Mouse (Mus musculus) midbrain, embryonic 15.5 days (tissue): Measurements from ENCODE around the gene Fam83e. TPM values are rescaled to one million over a fixed set of nuclear protein-coding genes. Genes with fewer than 3 reads are reported as not detected.

ENCODE experiments used
- ATAC-seq: fragments of 200-750 bp; cut with Nextera tagmentation; replicated peaks from 2 replicates; pipeline ENCODE4 v1.8.0; 2017; ENCODE audit warnings: moderate TSS enrichment
- H3K27ac ChIP-seq: fragments of 300-500 bp; sonication (generic); 2 replicates; pipeline ENCODE4 v1.5.1; 2015; ENCODE audit warnings: mild to moderate bottlenecking, inconsistent platforms
- H3K27me3 ChIP-seq: fragments of 300-500 bp; sonication (generic); replicated peaks from 2 replicates; pipeline ENCODE4 v1.6.1; 2015; ENCODE audit warnings: inconsistent platforms
- H3K36me3 ChIP-seq: fragments of 300-500 bp; sonication (generic); replicated peaks from 2 replicates; pipeline ENCODE4 v1.6.1; 2015; ENCODE audit warnings: inconsistent platforms
- H3K4me1 ChIP-seq: fragments of 300-500 bp; sonication (generic); 2 replicates; pipeline ENCODE4 v1.6.1; 2015; ENCODE audit warnings: inconsistent platforms
- H3K4me2 ChIP-seq: fragments of 300-500 bp; sonication (generic); 2 replicates; pipeline ENCODE4 v1.6.1; 2015; ENCODE audit warnings: inconsistent platforms, mild to moderate bottlenecking, moderate library complexity
- H3K4me3 ChIP-seq: fragments of 300-500 bp; sonication (generic); 2 replicates; pipeline ENCODE4 v1.5.1; 2015; ENCODE audit warnings: mild to moderate bottlenecking, inconsistent platforms
- H3K9ac ChIP-seq: fragments of 300-500 bp; sonication (generic); 2 replicates; pipeline ENCODE4 v1.6.1; 2015; ENCODE audit warnings: mild to moderate bottlenecking, inconsistent platforms
- H3K9me3 ChIP-seq: fragments of 300-500 bp; sonication (generic); 2 replicates; pipeline ENCODE4 v1.6.1; 2016; ENCODE audit warnings: inconsistent platforms
- WGBS: fragments of 180-500 bp; shearing (Covaris S2); methylation state at CpG from one replicate; pipeline ENCODE4 v1.1.7; 2015; ENCODE audit warnings: mixed read lengths; 5-methylcytosine and 5-hydroxymethylcytosine counted together
- polyA plus RNA-seq: library from polyadenylated mRNA; unstranded; fragments of >200 nt; fragmentation: Nextera tagmentation; extraction: Ambion mirVana; gene quantifications from 2 replicates; pipeline ENCODE4 v1.2.1, GENCODE M21; 2015

Fam83e gene
- polyA plus RNA-seq, 1 experiment from 2014 or later, result 0.74 TPM

GRCm38 (mm10) chr7:45703521-45704033, 17.4 kb upstream of the Fam83e start:
- Histone ChIP-seq H3K27me3 (no peaks in the 10 kb centered on the region), H3K36me3 (no peaks in the 10 kb centered on the region), H3K4me2 (peak overlapping the region; percentile 91), H3K4me1 (peaks cover 79% of the 10 kb centered on the region), H3K27ac (peak overlapping the region; percentile 89), H3K9me3 (no peaks in the 10 kb centered on the region), H3K9ac (peak overlapping the region; percentile 48), H3K4me3 (peak overlapping the region; percentile 52)
- no peak for ATAC-seq
- 35% methylated on average over 12 of the region's 12 CpGs for WGBS

GRCm38 (mm10) chr7:45704046-45704559, 16.9 kb upstream of the Fam83e start:
- peak; percentile 68 for ATAC-seq
- WGBS, result under 1% methylated on average over 13 of the region's 13 CpGs

GRCm38 (mm10) chr7:45704730-45705442, 16.1 kb upstream of the Fam83e start, which contains the start of gene Dbp:
Gene Dbp, plus strand, starts transcription at chr7:45705088.
- peak; percentile 84 for ATAC-seq
- no peaks in the 10 kb centered on the region for H3K27me3 ChIP-seq

More at GRCm38 (mm10) chr7:45704046-45704559, 16.9 kb upstream of the Fam83e start:
- Histone ChIP-seq H3K4me2 (peak overlapping the region; percentile 91), H3K9me3 (no peaks in the 10 kb centered on the region), H3K36me3 (no peaks in the 10 kb centered on the region), H3K4me3 (peak overlapping the region; percentile 52), H3K9ac (peak overlapping the region; percentile 48), H3K4me1 (peaks cover 79% of the 10 kb centered on the region), H3K27ac (peak overlapping the region; percentile 89), H3K27me3 (no peaks in the 10 kb centered on the region)

GRCm38 (mm10) chr7:45705443-45705864, 15.6 kb upstream of the Fam83e start:
- Histone ChIP-seq H3K36me3 (peaks cover 4% of the 10 kb centered on the region), H3K27ac (peak overlapping the region; percentile 89), H3K4me1 (peaks cover 83% of the 10 kb centered on the region), H3K27me3 (no peaks in the 10 kb centered on the region), H3K9me3 (no peaks in the 10 kb centered on the region), H3K4me2 (peak overlapping the region; percentile 91), H3K4me3 (peak overlapping the region; percentile 52), H3K9ac (peak overlapping the region; percentile 68)
- no peak for ATAC-seq
- under 1% methylated on average over 21 of the region's 21 CpGs for WGBS

More at GRCm38 (mm10) chr7:45704730-45705442, 16.1 kb upstream of the Fam83e start, which contains the start of gene Dbp:
- Histone ChIP-seq H3K36me3 (no peaks in the 10 kb centered on the region), H3K4me1 (peaks cover 82% of the 10 kb centered on the region), H3K4me3 (peak within 1 kb of the TSS; percentile 52), H3K9me3 (no peaks in the 10 kb centered on the region), H3K27ac (peak within 1 kb of the TSS; percentile 89), H3K9ac (peak within 1 kb of the TSS; percentile 68), H3K4me2 (peak within 1 kb of the TSS; percentile 91)
- WGBS, result 0% methylated on average over 36 of the region's 36 CpGs

- Histone ChIP-seq H3K9ac (peak overlapping the region; percentile 68), H3K4me2 (peak overlapping the region; percentile 91), H3K9me3 (no peaks in the 10 kb centered on the region), H3K36me3 (peaks cover 9% of the 10 kb centered on the region), H3K4me1 (peaks cover 84% of the 10 kb centered on the region), H3K4me3 (peak overlapping the region; percentile 52), H3K27me3 (no peaks in the 10 kb centered on the region), H3K27ac (no peak overlapping the region)
- no peak for ATAC-seq
- WGBS, result 1% methylated on average over 7 of the region's 7 CpGs
Measured at GRCm38 (mm10) chr7:45705873-45706281, 15.1 kb upstream of the Fam83e start.

- ATAC-seq, result no peak
- Histone ChIP-seq H3K36me3 (peaks cover 18% of the 10 kb centered on the region), H3K4me3 (peak overlapping the region; percentile 52), H3K27ac (peak overlapping the region; percentile 67), H3K4me1 (peaks cover 78% of the 10 kb centered on the region), H3K27me3 (no peaks in the 10 kb centered on the region), H3K4me2 (peak overlapping the region; percentile 91), H3K9me3 (no peaks in the 10 kb centered on the region), H3K9ac (peak overlapping the region; percentile 68)
- under 1% methylated on average over 43 of the region's 45 CpGs for WGBS
Measured at GRCm38 (mm10) chr7:45706721-45707241, 14.2 kb upstream of the Fam83e start.

GRCm38 (mm10) chr7:45707375-45707967, 13.5 kb upstream of the Fam83e start:
- ATAC-seq, result no peak
- under 1% methylated on average over 27 of the region's 27 CpGs for WGBS
- Histone ChIP-seq H3K4me3 (peak overlapping the region; percentile 52), H3K36me3 (peaks cover 23% of the 10 kb centered on the region), H3K4me2 (peak overlapping the region; percentile 91), H3K9ac (peak overlapping the region; percentile 23), H3K27me3 (no peaks in the 10 kb centered on the region), H3K4me1 (peaks cover 77% of the 10 kb centered on the region), H3K27ac (peak overlapping the region; percentile 67), H3K9me3 (no peaks in the 10 kb centered on the region)

GRCm38 (mm10) chr7:45708221-45708761, 12.7 kb upstream of the Fam83e start:
- 56% methylated on average over 13 of the region's 13 CpGs for WGBS
- peak overlapping the region; percentile 91 for H3K4me2 ChIP-seq
- no peaks in the 10 kb centered on the region for H3K9me3 ChIP-seq
- H3K36me3 ChIP-seq, result peaks cover 31% of the 10 kb centered on the region
- ATAC-seq, result no peak
- H3K9ac ChIP-seq, result 0 out of 2 replicates have a peak overlapping the region, but pooled peaks have one; percentile 23
- H3K27ac ChIP-seq, result peak overlapping the region; percentile 79
- H3K27me3 ChIP-seq, result no peaks in the 10 kb centered on the region
- H3K4me1 ChIP-seq, result peaks cover 71% of the 10 kb centered on the region
- H3K4me3 ChIP-seq, result no peak overlapping the region

GRCm38 (mm10) chr7:45709036-45709435, 12.0 kb upstream of the Fam83e start:
- peak overlapping the region; percentile 79 for H3K27ac ChIP-seq
- H3K36me3 ChIP-seq, result peaks cover 32% of the 10 kb centered on the region
- WGBS, result 23% methylated on average over 6 of the region's 6 CpGs
- peak; percentile 32; the same call in 1 of the 2 replicates for ATAC-seq
- H3K4me1 ChIP-seq, result peaks cover 66% of the 10 kb centered on the region
- peak overlapping the region; percentile 91 for H3K4me2 ChIP-seq
- no peak overlapping the region; the same call in 1 of the 2 replicates for H3K4me3 ChIP-seq
- no peak overlapping the region for H3K9ac ChIP-seq
- H3K9me3 ChIP-seq, result no peaks in the 10 kb centered on the region
- no peaks in the 10 kb centered on the region for H3K27me3 ChIP-seq

GRCm38 (mm10) chr7:45709677-45710355, 11.2 kb upstream of the Fam83e start:
- H3K36me3 ChIP-seq, result peaks cover 32% of the 10 kb centered on the region
- no peak overlapping the region; the same call in 1 of the 2 replicates for H3K4me3 ChIP-seq
- H3K9ac ChIP-seq, result no peak overlapping the region
- H3K9me3 ChIP-seq, result no peaks in the 10 kb centered on the region
- H3K4me1 ChIP-seq, result peaks cover 73% of the 10 kb centered on the region
- H3K27ac ChIP-seq, result peak overlapping the region; percentile 79
- WGBS, result 64% methylated on average over 14 of the region's 14 CpGs
- ATAC-seq, result no peak
- no peaks in the 10 kb centered on the region for H3K27me3 ChIP-seq
- peak overlapping the region; percentile 91 for H3K4me2 ChIP-seq

GRCm38 (mm10) chr7:45710477-45711191, 10.4 kb upstream of the Fam83e start:
- no peak overlapping the region for H3K9ac ChIP-seq
- no peaks in the 10 kb centered on the region for H3K9me3 ChIP-seq
- H3K36me3 ChIP-seq, result peaks cover 32% of the 10 kb centered on the region
- H3K27me3 ChIP-seq, result no peaks in the 10 kb centered on the region
- H3K27ac ChIP-seq, result peak overlapping the region; percentile 79
- no peak for ATAC-seq
- no peak overlapping the region for H3K4me2 ChIP-seq
- WGBS, result 94% methylated on average over 20 of the region's 20 CpGs
- peaks cover 70% of the 10 kb centered on the region for H3K4me1 ChIP-seq
- H3K4me3 ChIP-seq, result no peak overlapping the region
